Mouse (Mus musculus) E14TG2a.4 (cell line): ENCODE measurements around the gene Prpsap1.

Source experiments
- CTCF ChIP-seq: conservative IDR thresholded peaks from 2 replicates; pipeline ENCODE4 v1.5.1; 2014; ENCODE audit warnings: low read length
- POU5F1 ChIP-seq: IDR thresholded peaks from 2 replicates; pipeline ENCODE4 v1.6.1; 2014; ENCODE audit warnings: low read length, borderline replicate concordance

DNA sequence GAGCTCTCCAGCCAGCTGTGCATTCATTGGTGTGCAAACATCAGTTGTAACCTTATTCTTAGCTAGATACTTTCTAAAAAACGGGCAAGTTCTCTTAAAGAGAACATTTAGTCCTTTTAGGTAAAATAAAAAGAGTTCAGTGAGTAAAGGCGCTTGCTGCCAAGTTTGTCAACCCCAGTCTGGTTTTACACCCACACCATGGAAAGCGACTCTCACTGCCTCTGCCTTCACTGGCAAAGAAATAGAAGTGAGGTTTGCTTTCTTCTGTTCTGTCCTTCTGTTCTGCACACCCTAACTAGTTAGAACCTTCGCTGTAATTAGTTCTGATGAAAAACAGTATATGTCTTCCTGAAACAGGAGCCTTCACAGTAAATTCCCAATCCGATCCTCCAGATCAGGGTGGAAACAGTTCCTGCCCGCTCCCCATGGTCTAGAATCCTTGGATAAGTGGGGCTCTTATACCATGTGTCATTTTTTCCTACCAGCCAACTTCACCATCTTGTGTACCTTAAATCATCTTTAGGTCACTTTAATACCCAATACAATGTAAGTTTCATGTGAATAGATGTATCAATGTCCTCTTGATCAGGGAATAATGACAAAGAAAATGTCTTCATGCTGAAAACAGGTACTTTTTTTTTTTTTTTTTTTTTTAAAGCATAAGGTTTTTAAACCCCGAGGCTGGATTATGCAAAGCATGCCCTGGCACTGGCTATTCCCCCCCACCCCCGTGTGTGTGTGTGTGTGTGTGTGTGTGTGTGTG lies 61.2 kb downstream of the Prpsap1 start:
- TF ChIP-seq CTCF (no peak), POU5F1 (no peak)
